8 mouse cellular contexts compared by ENCODE assay signal in genomic region chr12:117586124-117586523, GRCm38 (mm10).
A peak's percentile ranks its signal among the peaks of the same experiment; 100 is the strongest.
DNase-seq lines count a peak whose midpoint lies in the region; ATAC-seq and TF ChIP-seq lines count a peak whose summit lies in the region.

No protein-coding gene starts in this region.

- peaks cover 3% of the 10 kb centered on the region for H3K27me3 ChIP-seq in Patski

- ATAC-seq in Patski, result peak; percentile 73

- TF ChIP-seq POLR2A in lung, adult 2 months (IDR thresholded peaks at IDR 0.05; ENCODE audit: borderline replicate concordance, extremely low read depth, low read depth, low read length), result no peak

- in situ Hi-C loops in Patski (cut with MboI; ENCODE audit: low pct_unique_long_range_greater_than_20kb), result no loop called here

- POLR2A ChIA-PET in Patski (lab: Charles Lee), result interaction anchor here (0.7 kb wide), 1 partner anchor 1849 kb away, joined by 4 read pairs; no protein-coding TSS in a partner anchor

- H3K4me1 ChIP-seq in lung, adult 2 months (ENCODE audit: control insufficient read depth, insufficient read depth, low read length), result no peaks in the 10 kb centered on the region

- TF ChIP-seq CTCF in Patski (IDR thresholded peaks at IDR 0.05), result peak; percentile 77
- TF ChIP-seq CTCF in lung, adult 2 months (IDR thresholded peaks at IDR 0.05; ENCODE audit: insufficient read depth, low read length), result peak; percentile 96

- WGBS in lung, adult 2 months, result 31% methylated on average over 1 of the region's 1 CpGs

- H3K4me3 ChIP-seq in lung, adult 2 months (replicated peaks; ENCODE audit: extremely low read depth, low read depth, low read length), result no peak overlapping the region

- CTCF ChIA-PET in Patski (lab: Charles Lee), result interaction anchor here (0.7 to 1.5 kb wide), 4 partner anchors 9 to 171 kb away, joined by 3 read pairs; no protein-coding TSS in a partner anchor

- DNase-seq in B cell, adult 2 months, result peak; percentile 84 to 87
- DNase-seq in Patski (ENCODE audit: low read depth, low spot score), result peak; percentile 12
- DNase-seq in cerebellum, postnatal 25 days, result peak; percentile 8 to 34
- DNase-seq in heart, adult 8-10 months (ENCODE audit: low spot score), result peak; percentile 86
- peak; percentile 74 to 78 for DNase-seq in kidney, postnatal 4 days
- peak; percentile 72 for DNase-seq in lung, adult 2 months
- DNase-seq in right cerebral cortex, postnatal 14 days, result peak; percentile 45
- DNase-seq in urinary bladder, postnatal 14 days (ENCODE audit: low spot score), result peak; percentile 74

Comparison
In these comparisons a context has a peak if more than half of its experiments do, and no peak if none do; other contexts are left out.
1. DNase-seq: peak in every context shown above with its lines; median percentile 86 in heart, adult 8-10 months; 86 in B cell, adult 2 months; 76 in kidney, postnatal 4 days; 74 in urinary bladder, postnatal 14 days; 72 in lung, adult 2 months; 45 in right cerebral cortex, postnatal 14 days; 21 in cerebellum, postnatal 25 days; 12 in Patski.